Mouse (Mus musculus): ENCODE results near the gene Ugt1a5. TPM values are rescaled to one million over a fixed set of nuclear protein-coding genes. Genes with fewer than 3 reads are reported as not detected.
"Not testable (repeated sequence)": the region's sequence is repeated elsewhere in the genome, so short reads cannot be mapped to it uniquely, and the experiment has no call there.

Gene Ugt1a5
- polyA plus RNA-seq, 1 experiment from 2014 or later, result not detected

DNA sequence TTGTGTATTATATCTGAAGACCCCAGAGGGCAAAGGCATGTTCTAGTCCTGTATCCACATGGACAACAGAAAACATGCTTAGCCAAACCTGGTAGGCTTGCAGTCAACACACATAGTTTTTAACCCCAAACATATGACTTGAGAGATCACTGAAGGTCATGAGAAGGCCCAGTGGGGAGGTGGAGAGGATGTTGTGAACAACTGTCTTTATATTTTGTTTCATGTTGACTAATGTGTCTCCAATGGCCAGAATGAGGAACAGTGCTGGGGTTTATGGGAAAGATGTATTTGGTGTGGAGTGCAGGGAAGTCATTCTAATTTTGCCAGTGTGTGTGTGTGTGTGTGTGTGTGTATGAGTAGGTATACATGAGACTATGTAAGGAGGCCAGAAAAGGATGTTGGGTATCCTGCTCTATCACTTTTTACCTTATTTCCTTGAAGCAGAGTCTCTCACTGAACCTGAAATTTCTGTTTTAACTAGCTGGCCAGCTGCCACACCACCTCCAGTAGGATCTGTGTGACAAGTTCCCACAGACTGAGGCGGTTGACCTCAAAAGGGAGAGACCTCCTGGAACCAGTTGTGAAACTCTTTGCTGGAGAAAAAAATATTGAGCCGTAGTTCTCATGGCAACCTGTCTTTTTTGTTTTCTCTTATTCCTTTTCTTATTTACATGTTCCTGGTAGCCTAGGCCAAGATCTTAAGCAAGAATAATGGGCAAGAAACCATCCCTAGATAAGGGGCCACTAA is 58.4 kb downstream of the Ugt1a5 start:
- no peaks in the 10 kb centered on the region for H3K36me3 ChIP-seq (replicated peaks)
- H3K9ac ChIP-seq, result no peak overlapping the region
- H3K9me3 ChIP-seq (replicated peaks), result peaks cover 20% of the 10 kb centered on the region; the same call in 1 of the 2 replicates
- ATAC-seq (ENCODE audit: insufficient read depth), result no peak
- no peak overlapping the region for H3K4me3 ChIP-seq (replicated peaks)
- H3K4me2 ChIP-seq, result no peak overlapping the region
- H3K27me3 ChIP-seq, result no peaks in the 10 kb centered on the region
- H3K4me1 ChIP-seq (replicated peaks), result no peaks in the 10 kb centered on the region
- WGBS (ENCODE audit: insufficient replicate concordance), result 42% methylated on average over 2 of the region's 2 CpGs
- H3K27ac ChIP-seq (replicated peaks), result no peak overlapping the region

GRCm38 (mm10) chr1:88225301-88225700 is 59.5 kb downstream of the Ugt1a5 start:
- not testable (repeated sequence) for H3K4me2 ChIP-seq
- WGBS (ENCODE audit: insufficient replicate concordance), result 26% methylated on average over 2 of the region's 2 CpGs

DNA sequence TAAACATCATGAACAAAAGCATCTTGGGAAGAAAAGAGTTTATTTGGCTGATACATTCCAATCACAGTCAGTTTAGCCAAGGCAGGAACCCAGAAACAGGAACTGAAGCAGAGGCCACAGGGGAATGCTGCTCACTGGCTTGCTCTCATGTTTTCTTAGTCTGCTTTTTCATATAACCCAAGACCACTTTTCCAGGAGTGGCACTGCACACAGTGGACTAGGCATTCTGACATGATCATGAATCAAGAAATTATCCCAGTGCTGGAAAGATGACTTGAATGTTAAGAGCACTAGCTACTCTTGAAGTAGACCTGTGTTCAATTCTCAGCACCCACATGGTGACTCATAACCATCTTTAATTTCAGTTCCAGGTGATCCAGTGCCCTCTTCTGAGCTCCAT is 59.9 kb downstream of the Ugt1a5 start:
- no peaks in the 10 kb centered on the region for H3K4me1 ChIP-seq (replicated peaks)
- no peak overlapping the region for H3K9ac ChIP-seq
- H3K9me3 ChIP-seq (replicated peaks), result peaks cover 31% of the 10 kb centered on the region; the same call in 1 of the 2 replicates
- no peaks in the 10 kb centered on the region for H3K36me3 ChIP-seq (replicated peaks)
- no peak overlapping the region for H3K4me3 ChIP-seq (replicated peaks)
- no peak overlapping the region for H3K27ac ChIP-seq (replicated peaks)
- H3K4me2 ChIP-seq, result no peak overlapping the region
- ATAC-seq (ENCODE audit: insufficient read depth), result no peak
- H3K27me3 ChIP-seq, result no peaks in the 10 kb centered on the region

More at GRCm38 (mm10) chr1:88225301-88225700, 59.5 kb downstream of the Ugt1a5 start:
- not testable (repeated sequence) for H3K9ac ChIP-seq; H3K27ac ChIP-seq (replicated peaks); H3K4me1 ChIP-seq (replicated peaks); H3K36me3 ChIP-seq (replicated peaks); H3K4me3 ChIP-seq (replicated peaks); H3K27me3 ChIP-seq; ATAC-seq (ENCODE audit: insufficient read depth)
- H3K9me3 ChIP-seq (replicated peaks), result peaks cover 30% of the 10 kb centered on the region; the same call in 1 of the 2 replicates

GRCm38 (mm10) chr1:88226670-88227379 is 61.0 kb downstream of the Ugt1a5 start, which contains the start of gene Mroh2a:
TSS of gene Mroh2a (plus strand) at chr1:88226986.
- Histone ChIP-seq H3K9ac (no peak within 1 kb of the TSS), H3K27ac (replicated peaks) (no peak within 1 kb of the TSS), H3K4me3 (replicated peaks) (no peak within 1 kb of the TSS), H3K36me3 (replicated peaks) (no peaks in the 10 kb centered on the region), H3K4me1 (replicated peaks) (no peaks in the 10 kb centered on the region), H3K4me2 (no peak within 1 kb of the TSS), H3K9me3 (replicated peaks) (peaks cover 37% of the 10 kb centered on the region; the same call in 1 of the 2 replicates), H3K27me3 (no peaks in the 10 kb centered on the region)
- 0 out of 2 replicates have a peak, but pooled peaks have one; percentile 8 for ATAC-seq (ENCODE audit: insufficient read depth)
- 32% methylated on average over 5 of the region's 5 CpGs for WGBS (ENCODE audit: insufficient replicate concordance)

DNA sequence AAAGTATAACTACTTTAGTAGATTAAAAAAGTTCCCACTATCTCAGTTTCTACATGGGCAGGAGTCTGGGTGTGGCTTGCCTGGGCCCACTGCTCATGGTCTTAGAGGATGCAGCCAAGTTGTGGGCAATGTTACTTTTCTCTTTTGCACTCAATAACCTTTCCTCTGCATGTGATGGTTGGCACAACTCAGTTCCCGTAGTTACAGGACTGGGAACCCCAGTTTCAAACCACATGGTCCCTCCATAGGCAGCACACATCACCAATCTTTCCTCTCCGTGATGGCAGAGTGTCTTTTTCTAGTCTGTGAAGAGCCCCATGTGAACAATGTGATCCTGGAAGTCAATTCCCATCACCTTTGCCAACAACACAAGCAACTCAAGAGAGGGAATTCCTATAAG is 61.7 kb downstream of the Ugt1a5 start:
- ATAC-seq (ENCODE audit: insufficient read depth), result no peak
- peaks cover 38% of the 10 kb centered on the region; the same call in 1 of the 2 replicates for H3K9me3 ChIP-seq (replicated peaks)
- WGBS (ENCODE audit: insufficient replicate concordance), result 40% methylated on average over 2 of the region's 2 CpGs

GRCm38 (mm10) chr1:88228121-88228520 is 62.3 kb downstream of the Ugt1a5 start:
- Histone ChIP-seq H3K4me3 (replicated peaks) (no peak overlapping the region), H3K4me1 (replicated peaks) (no peaks in the 10 kb centered on the region), H3K9ac (no peak overlapping the region), H3K27me3 (no peaks in the 10 kb centered on the region), H3K9me3 (replicated peaks) (peaks cover 45% of the 10 kb centered on the region; the same call in 1 of the 2 replicates), H3K27ac (replicated peaks) (no peak overlapping the region), H3K36me3 (replicated peaks) (no peaks in the 10 kb centered on the region), H3K4me2 (no peak overlapping the region)
- no peak for ATAC-seq (ENCODE audit: insufficient read depth)
- WGBS (ENCODE audit: insufficient replicate concordance), result 55% methylated on average over 7 of the region's 7 CpGs

More for the DNA sequence above, 61.7 kb downstream of the Ugt1a5 start:
- H3K27ac ChIP-seq (replicated peaks), result no peak overlapping the region
- H3K4me2 ChIP-seq, result no peak overlapping the region
- no peak overlapping the region for H3K9ac ChIP-seq
- H3K36me3 ChIP-seq (replicated peaks), result no peaks in the 10 kb centered on the region
- no peak overlapping the region for H3K4me3 ChIP-seq (replicated peaks)
- H3K4me1 ChIP-seq (replicated peaks), result no peaks in the 10 kb centered on the region
- H3K27me3 ChIP-seq, result no peaks in the 10 kb centered on the region

- ATAC-seq (ENCODE audit: insufficient read depth), result no peak
- Histone ChIP-seq H3K27me3 (no peaks in the 10 kb centered on the region), H3K4me1 (replicated peaks) (no peaks in the 10 kb centered on the region), H3K4me3 (replicated peaks) (no peak overlapping the region), H3K27ac (replicated peaks) (no peak overlapping the region), H3K4me2 (no peak overlapping the region), H3K9me3 (replicated peaks) (peaks cover 46% of the 10 kb centered on the region; the same call in 1 of the 2 replicates), H3K36me3 (replicated peaks) (no peaks in the 10 kb centered on the region), H3K9ac (no peak overlapping the region)
- 58% methylated on average over 3 of the region's 3 CpGs for WGBS (ENCODE audit: insufficient replicate concordance)
Measured at GRCm38 (mm10) chr1:88229566-88229965, 63.8 kb downstream of the Ugt1a5 start.

DNA sequence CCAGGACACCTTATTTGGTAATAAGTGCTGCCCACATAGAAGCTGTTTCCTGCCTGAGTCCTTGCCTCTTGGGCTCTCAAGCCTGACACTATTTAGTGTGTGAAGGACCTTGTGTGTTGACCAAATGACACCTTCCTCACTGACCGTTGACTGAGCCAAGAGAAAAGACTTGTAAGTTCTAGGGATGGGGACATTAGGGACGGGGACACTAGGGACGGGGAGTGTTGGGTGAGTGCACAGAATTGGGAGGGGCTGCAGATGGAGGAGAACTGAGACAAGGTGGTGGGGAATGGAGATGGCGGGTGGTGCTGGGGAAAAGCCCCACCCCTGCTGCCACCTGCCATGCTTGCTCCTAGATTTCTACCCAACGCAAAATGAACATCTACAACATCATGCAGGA is 64.2 kb downstream of the Ugt1a5 start:
- ATAC-seq (ENCODE audit: insufficient read depth), result no peak
- no peak overlapping the region for H3K4me2 ChIP-seq
- H3K9me3 ChIP-seq (replicated peaks), result peaks cover 47% of the 10 kb centered on the region; the same call in 1 of the 2 replicates
- H3K4me3 ChIP-seq (replicated peaks), result no peak overlapping the region
- no peak overlapping the region for H3K27ac ChIP-seq (replicated peaks)
- H3K4me1 ChIP-seq (replicated peaks), result no peaks in the 10 kb centered on the region
- H3K36me3 ChIP-seq (replicated peaks), result no peaks in the 10 kb centered on the region
- 65% methylated on average over 5 of the region's 5 CpGs for WGBS (ENCODE audit: insufficient replicate concordance)
- H3K27me3 ChIP-seq, result no peaks in the 10 kb centered on the region
- H3K9ac ChIP-seq, result no peak overlapping the region

DNA sequence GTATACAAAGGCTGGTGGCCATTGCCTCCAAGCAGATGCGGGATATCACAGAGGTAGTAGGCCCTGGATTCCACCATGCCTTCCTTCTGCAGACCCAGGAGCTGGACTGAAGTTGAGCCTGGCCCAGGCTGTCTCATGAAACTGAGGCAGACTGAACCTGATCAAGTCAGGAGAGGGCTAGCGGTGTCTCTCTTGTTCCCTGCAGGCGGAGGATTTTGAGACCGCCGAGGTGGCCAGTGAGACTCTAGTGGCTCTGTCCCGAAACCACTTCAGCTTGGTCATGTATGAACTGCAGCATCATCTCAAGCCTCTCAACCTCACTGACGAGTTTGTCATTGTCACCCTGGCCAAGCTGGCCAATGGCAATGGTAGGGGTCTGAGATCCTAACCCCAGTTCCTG is 64.6 kb downstream of the Ugt1a5 start:
- no peak overlapping the region for H3K4me3 ChIP-seq (replicated peaks)
- 58% methylated on average over 7 of the region's 7 CpGs for WGBS (ENCODE audit: insufficient replicate concordance)
- H3K36me3 ChIP-seq (replicated peaks), result no peaks in the 10 kb centered on the region
- H3K27ac ChIP-seq (replicated peaks), result no peak overlapping the region
- no peak overlapping the region for H3K4me2 ChIP-seq
- H3K27me3 ChIP-seq, result no peaks in the 10 kb centered on the region
- H3K9me3 ChIP-seq (replicated peaks), result peaks cover 50% of the 10 kb centered on the region; the same call in 1 of the 2 replicates
- no peak overlapping the region for H3K9ac ChIP-seq
- no peak for ATAC-seq (ENCODE audit: insufficient read depth)
- H3K4me1 ChIP-seq (replicated peaks), result no peaks in the 10 kb centered on the region

GRCm38 (mm10) chr1:88230981-88231802 is 65.4 kb downstream of the Ugt1a5 start:
- peaks cover 52% of the 10 kb centered on the region; the same call in 1 of the 2 replicates for H3K9me3 ChIP-seq (replicated peaks)
- H3K27ac ChIP-seq (replicated peaks), result no peak overlapping the region

More at GRCm38 (mm10) chr1:88230981-88231802, 65.4 kb downstream of the Ugt1a5 start:
- H3K4me1 ChIP-seq (replicated peaks), result no peaks in the 10 kb centered on the region
- no peak overlapping the region for H3K9ac ChIP-seq
- no peak overlapping the region for H3K4me3 ChIP-seq (replicated peaks)
- no peak overlapping the region for H3K4me2 ChIP-seq
- no peak for ATAC-seq (ENCODE audit: insufficient read depth)
- no peaks in the 10 kb centered on the region for H3K36me3 ChIP-seq (replicated peaks)
- no peaks in the 10 kb centered on the region for H3K27me3 ChIP-seq
- 55% methylated on average over 6 of the region's 6 CpGs for WGBS (ENCODE audit: insufficient replicate concordance)
